Mouse (Mus musculus): ENCODE results near the gene Agr2. TPM values are rescaled to one million over a fixed set of nuclear protein-coding genes. Genes with fewer than 3 reads are reported as not detected.
A peak's percentile ranks its signal among the peaks of the same experiment; 100 is the strongest.

The Agr2 gene
- polyA plus RNA-seq (2012; rRNA removed) = not detected in 2 replicates

- no peak for TF ChIP-seq CTCF (IDR thresholded peaks at IDR 0.05; ENCODE audit: borderline replicate concordance, extremely low read depth, insufficient read depth, insufficient read length)
- TF ChIP-seq POLR2A (IDR thresholded peaks at IDR 0.05; ENCODE audit: borderline replicate concordance, extremely low read depth, insufficient read depth, insufficient read length, poor library complexity, severe bottlenecking) = no peak
These were observed at the start of gene Agr2 for GRCm38 (mm10) chr12:35992711-35993110. Gene Agr2, plus strand, starts transcription at chr12:35992907.

GRCm38 (mm10) chr12:35951757-35952156 is 41.0 kb upstream of the Agr2 start:
- peak; percentile 7 for DNase-seq (ENCODE audit: low read depth)
- no peak for TF ChIP-seq CTCF (IDR thresholded peaks at IDR 0.05; ENCODE audit: borderline replicate concordance, extremely low read depth, insufficient read depth, insufficient read length)
- TF ChIP-seq POLR2A (IDR thresholded peaks at IDR 0.05; ENCODE audit: borderline replicate concordance, extremely low read depth, insufficient read depth, insufficient read length, poor library complexity, severe bottlenecking) = no peak

More at GRCm38 (mm10) chr12:35992711-35993110, at the start of gene Agr2:
- no peak for DNase-seq (ENCODE audit: low read depth)

- TF ChIP-seq POLR2A (IDR thresholded peaks at IDR 0.05; ENCODE audit: borderline replicate concordance, extremely low read depth, insufficient read depth, insufficient read length, poor library complexity, severe bottlenecking) (no peak), CTCF (IDR thresholded peaks at IDR 0.05; ENCODE audit: borderline replicate concordance, extremely low read depth, insufficient read depth, insufficient read length) (no peak)
- DNase-seq (ENCODE audit: low read depth) = peak; percentile 7
These were observed 35.5 kb upstream of the Agr2 start for GRCm38 (mm10) chr12:35957235-35957634.

DNA sequence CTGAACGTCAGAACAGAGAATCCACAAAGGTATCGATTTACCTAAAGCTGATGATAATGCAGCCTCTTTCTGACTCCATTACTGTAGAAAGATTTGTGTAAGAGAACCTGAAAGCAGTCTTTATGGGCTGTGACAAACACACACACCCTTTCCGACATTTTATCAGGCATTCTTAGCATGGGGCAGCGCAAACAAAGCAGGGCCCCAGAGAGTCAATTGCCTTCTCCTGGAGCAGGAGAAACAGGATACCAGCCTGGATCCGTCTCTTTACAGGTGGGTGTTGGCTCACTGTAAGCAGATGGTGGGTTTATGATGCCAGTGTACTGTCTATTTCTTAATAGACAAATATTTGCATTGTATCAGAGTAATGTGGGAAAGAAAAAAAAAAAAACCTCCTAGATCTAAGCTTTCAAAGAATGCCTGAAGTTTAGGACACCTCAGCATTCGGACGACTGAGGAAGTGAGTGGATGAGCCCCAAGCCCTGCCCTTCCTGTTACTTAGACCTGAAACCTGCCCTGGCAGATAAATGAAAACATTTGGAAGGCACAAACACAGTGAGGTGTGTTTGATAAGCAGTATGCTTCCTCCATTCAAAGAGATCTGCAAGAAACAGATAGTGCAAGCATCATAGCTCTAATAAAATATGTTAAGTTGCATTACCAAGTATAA is 26.5 kb upstream of the Agr2 start:
- no peak for DNase-seq (ENCODE audit: low read depth)
- no peak for TF ChIP-seq POLR2A (IDR thresholded peaks at IDR 0.05; ENCODE audit: borderline replicate concordance, extremely low read depth, insufficient read depth, insufficient read length, poor library complexity, severe bottlenecking)
- TF ChIP-seq CTCF (IDR thresholded peaks at IDR 0.05; ENCODE audit: borderline replicate concordance, extremely low read depth, insufficient read depth, insufficient read length) = no peak

- DNase-seq (ENCODE audit: low read depth) = no peak
- no peak for TF ChIP-seq POLR2A (IDR thresholded peaks at IDR 0.05; ENCODE audit: borderline replicate concordance, extremely low read depth, insufficient read depth, insufficient read length, poor library complexity, severe bottlenecking)
- TF ChIP-seq CTCF (IDR thresholded peaks at IDR 0.05; ENCODE audit: borderline replicate concordance, extremely low read depth, insufficient read depth, insufficient read length) = no peak
These were observed 26.0 kb upstream of the Agr2 start for GRCm38 (mm10) chr12:35966768-35967141.

DNA sequence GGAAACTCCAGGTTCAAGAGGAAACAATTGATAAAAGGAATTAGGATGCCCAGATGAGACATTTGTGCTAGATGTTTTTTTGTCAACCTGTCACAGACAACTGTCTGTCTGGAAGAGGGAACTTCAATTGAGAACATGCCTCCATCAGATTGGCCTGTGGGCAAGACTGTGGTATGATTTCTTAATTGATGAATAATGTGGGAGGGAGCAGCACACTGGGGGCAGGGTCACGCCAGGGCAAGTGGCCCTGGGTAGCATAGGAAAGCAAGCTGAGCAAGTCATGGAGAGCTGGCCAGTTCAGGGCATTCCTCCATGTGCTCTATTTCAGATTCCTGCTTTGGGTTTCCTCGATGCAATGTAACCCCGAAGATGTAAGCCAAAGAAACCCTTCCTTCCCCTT is 16.8 kb upstream of the Agr2 start:
- DNase-seq (ENCODE audit: low read depth) = no peak
- TF ChIP-seq CTCF (IDR thresholded peaks at IDR 0.05; ENCODE audit: borderline replicate concordance, extremely low read depth, insufficient read depth, insufficient read length) (no peak), POLR2A (IDR thresholded peaks at IDR 0.05; ENCODE audit: borderline replicate concordance, extremely low read depth, insufficient read depth, insufficient read length, poor library complexity, severe bottlenecking) (no peak)

DNA sequence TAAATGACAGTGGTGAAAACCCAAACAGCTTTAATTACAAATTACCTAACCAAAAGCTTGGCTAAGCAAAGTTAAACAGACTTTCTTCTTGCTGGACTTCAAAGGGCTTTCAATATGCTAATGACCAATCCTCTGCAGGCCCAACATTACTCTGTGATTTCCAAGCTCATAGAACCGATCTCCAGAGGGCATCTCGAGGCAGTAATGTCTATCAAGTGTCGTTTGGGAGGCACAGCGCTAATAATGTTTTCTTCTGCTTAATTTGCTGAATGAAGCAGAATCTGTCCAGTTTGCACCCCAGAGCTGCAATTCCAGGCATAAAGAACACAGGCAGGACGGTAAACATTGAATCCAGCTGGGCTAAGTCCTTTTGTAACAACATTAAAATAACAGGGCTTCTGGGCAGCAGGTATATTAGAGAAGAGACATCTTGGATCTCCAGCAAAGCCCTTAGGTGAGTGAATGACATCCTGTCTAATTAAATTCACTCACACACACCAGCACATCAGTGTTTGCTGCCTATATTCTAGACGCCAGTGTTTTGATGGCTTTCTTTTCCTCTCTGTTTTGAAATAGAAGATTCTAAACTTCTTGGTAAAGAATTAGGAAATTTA is 15.0 kb upstream of the Agr2 start:
- TF ChIP-seq CTCF (IDR thresholded peaks at IDR 0.05; ENCODE audit: borderline replicate concordance, extremely low read depth, insufficient read depth, insufficient read length) = no peak
- no peak for TF ChIP-seq POLR2A (IDR thresholded peaks at IDR 0.05; ENCODE audit: borderline replicate concordance, extremely low read depth, insufficient read depth, insufficient read length, poor library complexity, severe bottlenecking)
- peak; percentile 61 for DNase-seq (ENCODE audit: low read depth)

DNA sequence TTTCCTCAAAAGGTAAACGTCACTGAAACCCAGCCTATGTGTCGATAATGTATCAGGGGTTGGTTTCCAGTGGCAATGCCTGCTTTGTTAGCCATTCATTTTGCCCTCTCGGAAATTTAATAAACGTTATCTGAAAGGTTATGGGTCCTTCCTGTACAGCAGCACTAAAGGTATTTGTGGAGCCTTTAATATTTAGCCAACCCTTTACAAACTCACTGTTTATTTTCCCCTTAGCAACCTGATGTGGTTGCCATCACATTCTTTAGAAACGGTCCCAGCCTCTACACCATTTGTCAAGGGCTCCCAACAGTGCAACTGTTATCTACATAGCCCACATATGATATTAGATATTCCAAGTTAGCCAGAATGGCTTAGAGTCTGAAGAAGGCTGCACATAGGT is 13.1 kb upstream of the Agr2 start:
- no peak for TF ChIP-seq CTCF (IDR thresholded peaks at IDR 0.05; ENCODE audit: borderline replicate concordance, extremely low read depth, insufficient read depth, insufficient read length)
- TF ChIP-seq POLR2A (IDR thresholded peaks at IDR 0.05; ENCODE audit: borderline replicate concordance, extremely low read depth, insufficient read depth, insufficient read length, poor library complexity, severe bottlenecking) = no peak
- DNase-seq (ENCODE audit: low read depth) = no peak

GRCm38 (mm10) chr12:35981732-35982360 is 10.9 kb upstream of the Agr2 start:
- peak; percentile 88 for DNase-seq (ENCODE audit: low read depth)
- TF ChIP-seq CTCF (IDR thresholded peaks at IDR 0.05; ENCODE audit: borderline replicate concordance, extremely low read depth, insufficient read depth, insufficient read length) (no peak), POLR2A (IDR thresholded peaks at IDR 0.05; ENCODE audit: borderline replicate concordance, extremely low read depth, insufficient read depth, insufficient read length, poor library complexity, severe bottlenecking) (no peak)

GRCm38 (mm10) chr12:35983472-35983871 is 9.2 kb upstream of the Agr2 start:
- TF ChIP-seq CTCF (IDR thresholded peaks at IDR 0.05; ENCODE audit: borderline replicate concordance, extremely low read depth, insufficient read depth, insufficient read length) (no peak), POLR2A (IDR thresholded peaks at IDR 0.05; ENCODE audit: borderline replicate concordance, extremely low read depth, insufficient read depth, insufficient read length, poor library complexity, severe bottlenecking) (no peak)
- DNase-seq (ENCODE audit: low read depth) = no peak

- TF ChIP-seq CTCF (IDR thresholded peaks at IDR 0.05; ENCODE audit: borderline replicate concordance, extremely low read depth, insufficient read depth, insufficient read length) = no peak
- no peak for TF ChIP-seq POLR2A (IDR thresholded peaks at IDR 0.05; ENCODE audit: borderline replicate concordance, extremely low read depth, insufficient read depth, insufficient read length, poor library complexity, severe bottlenecking)
- DNase-seq (ENCODE audit: low read depth) = no peak
These were observed 8.0 kb upstream of the Agr2 start for GRCm38 (mm10) chr12:35984743-35985142.
